31 mouse cellular contexts compared by ENCODE assay signal in genomic region chr11:96834127-96834526, GRCm38 (mm10).
"Had no signal": no experiment of that assay in that cellular context is flagged by ENCODE, and none has a peak within 500 bp of the region (broad histone marks: within the 10 kb centered on the region; RNA-seq: fewer than 3 reads in every experiment).

No protein-coding gene starts in this region.

- ATAC-seq: liver, embryonic 12.5 days; liver, postnatal 0 days; lung, postnatal 0 days; midbrain, embryonic 13.5 days; midbrain, embryonic 15.5 days; midbrain, embryonic 16.5 days had no signal

- H3K9me3 ChIP-seq: limb, embryonic 10.5 days; limb, embryonic 12.5 days; limb, embryonic 13.5 days; limb, embryonic 15.5 days; liver, embryonic 12.5 days; liver, embryonic 13.5 days; liver, embryonic 15.5 days; lung, embryonic 15.5 days; megakaryocyte, embryonic 14.5 days; midbrain, embryonic 10.5 days; midbrain, embryonic 12.5 days; midbrain, embryonic 13.5 days; midbrain, embryonic 15.5 days; neural tube, embryonic 12.5 days had no signal

- DNase-seq: left cerebral cortex, postnatal 4 days; liver; liver, embryonic 13.5 days; liver, postnatal 0 days; lung, adult 18-20 months; lung, adult 2 months; lung, embryonic 14.5 days; lung, postnatal 10 days; lung, postnatal 14 days; lung, postnatal 36 days; lung, postnatal 4 days; midbrain, embryonic 14.5 days had no signal

- H3K4me1 ChIP-seq: limb, embryonic 15.5 days had no signal

- H3K27ac ChIP-seq: limb, embryonic 10.5 days; limb, embryonic 12.5 days; limb, embryonic 13.5 days; limb, embryonic 15.5 days; liver, embryonic 12.5 days; liver, embryonic 13.5 days; liver, embryonic 14.5 days; liver, embryonic 15.5 days; lung, embryonic 15.5 days; macrophage; midbrain, embryonic 10.5 days; midbrain, embryonic 12.5 days; midbrain, embryonic 13.5 days; midbrain, embryonic 15.5 days; neural tube, embryonic 12.5 days had no signal

- H3K36me3 ChIP-seq: limb, embryonic 10.5 days; limb, embryonic 12.5 days; limb, embryonic 13.5 days; limb, embryonic 15.5 days; liver, embryonic 12.5 days; liver, embryonic 13.5 days; liver, embryonic 15.5 days; lung, embryonic 15.5 days; midbrain, embryonic 10.5 days; midbrain, embryonic 12.5 days; midbrain, embryonic 13.5 days; midbrain, embryonic 15.5 days; neural tube, embryonic 12.5 days had no signal

- H3K4me2 ChIP-seq: limb, embryonic 12.5 days; limb, embryonic 13.5 days; limb, embryonic 15.5 days; liver, embryonic 11.5 days; liver, embryonic 12.5 days; liver, embryonic 13.5 days; liver, embryonic 15.5 days; lung, embryonic 14.5 days; lung, embryonic 15.5 days; midbrain, embryonic 12.5 days; midbrain, embryonic 13.5 days; midbrain, embryonic 15.5 days; neural tube, embryonic 12.5 days had no signal

- H3K4me3 ChIP-seq: limb, embryonic 10.5 days; limb, embryonic 12.5 days; limb, embryonic 13.5 days; limb, embryonic 15.5 days; liver, embryonic 12.5 days; liver, embryonic 13.5 days; liver, embryonic 15.5 days; lung, embryonic 15.5 days; megakaryocyte, embryonic 14.5 days; midbrain, embryonic 10.5 days; midbrain, embryonic 12.5 days; midbrain, embryonic 13.5 days; midbrain, embryonic 15.5 days; myocyte; neural tube, embryonic 12.5 days had no signal

- H3K9ac ChIP-seq: limb, embryonic 12.5 days; limb, embryonic 13.5 days; limb, embryonic 15.5 days; liver, embryonic 12.5 days; liver, embryonic 13.5 days; liver, embryonic 14.5 days; liver, embryonic 15.5 days; liver, postnatal 0 days; lung, embryonic 14.5 days; lung, embryonic 15.5 days; midbrain, embryonic 12.5 days; midbrain, embryonic 13.5 days; midbrain, embryonic 15.5 days; neural tube, embryonic 12.5 days had no signal

- H3K27me3 ChIP-seq: limb, embryonic 13.5 days; limb, embryonic 15.5 days; midbrain, embryonic 12.5 days; midbrain, embryonic 15.5 days had no signal
